Mouse (Mus musculus) Patski (cell line): ENCODE results near the gene Spc24. TPM values are rescaled to one million over a fixed set of nuclear protein-coding genes. Genes with fewer than 3 reads are reported as not detected.
A peak's percentile ranks its signal among the peaks of the same experiment; 100 is the strongest.

Experiments used
- ATAC-seq: fragments of 100-300 bp; one replicate; pipeline ENCODE4 v1.8.0; 2021
- CTCF ChIA-PET: fragments of 350-600 bp; sonication (Branson Sonifier 250); formaldehyde crosslinking; loops from one replicate; lab custom pipeline; 2022; ENCODE audit warnings: inconsistent platforms; lab: Charles Lee
- POLR2A ChIA-PET: fragments of 350-600 bp; sonication (Branson Sonifier 250); formaldehyde crosslinking; loops from one replicate; lab custom pipeline; 2022; ENCODE audit warnings: antibody characterized with exemption, inconsistent platforms; lab: Charles Lee
- DNase-seq: peaks from one replicate; pipeline ENCODE4 v3.0.0-alpha.2; 2011; ENCODE audit warnings: low read depth, low spot score
- H3K27me3 ChIP-seq: fragments of 371-371 bp; one replicate; pipeline ENCODE4 v1.5.1; 2021
- CTCF ChIP-seq: fragments of 100-300 bp; IDR thresholded peaks from one replicate; pipeline ENCODE4 v1.5.1; 2021
- in situ Hi-C: fragments of 300-500 bp; cut with MboI; formaldehyde crosslinking; loops from 3 replicates; pipeline ENCODE4 v1.11.1; 2018; ENCODE audit warnings: low pct_unique_long_range_greater_than_20kb, mixed read lengths
- polyA plus RNA-seq: library from polyadenylated mRNA; unstranded; gene quantifications from one replicate; pipeline ENCODE4 v1.2.3, GENCODE M21; 2021

Spc24 gene
- polyA plus RNA-seq, 1 experiment from 2014 or later = 38.3 TPM

GRCm38 (mm10) chr9:21764084-21764999 lies 4.2 kb upstream of the Spc24 start:
- H3K27me3 ChIP-seq = no peaks in the 10 kb centered on the region
- CTCF ChIA-PET = interaction anchor here (0.9 to 1.4 kb wide), 2 partner anchors 12 to 14 kb away, joined by 3 read pairs; no protein-coding TSS in a partner anchor
- TF ChIP-seq CTCF = no peak
- POLR2A ChIA-PET = interaction anchor here (0.7 kb wide), 1 partner anchor 41 kb away, joined by 3 read pairs; no protein-coding TSS in a partner anchor
- in situ Hi-C loops = no loop called here
- DNase-seq (no peak), ATAC-seq (no peak)

DNA sequence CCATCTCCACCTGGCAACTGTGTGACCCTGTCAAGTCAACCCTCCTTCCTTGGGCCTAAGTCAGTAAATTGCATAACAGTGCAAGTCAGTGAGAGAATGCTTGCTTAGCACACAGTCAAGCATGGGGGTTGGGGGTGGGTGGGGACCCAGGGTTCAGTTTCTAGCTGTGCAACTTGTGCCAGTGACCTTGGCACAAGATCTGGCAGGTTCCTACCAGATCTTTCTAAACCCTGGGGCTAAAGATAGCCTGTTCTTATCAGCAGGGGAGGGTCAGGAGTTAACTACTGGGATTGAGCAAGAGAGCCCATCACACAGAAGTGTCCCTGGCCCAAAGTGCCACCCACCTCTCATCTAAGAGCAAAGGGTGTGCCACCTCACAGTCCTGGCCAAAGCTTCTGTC lies 2.0 kb upstream of the Spc24 start:
- ATAC-seq = no peak

GRCm38 (mm10) chr9:21759718-21760117 lies 385 bp downstream of the Spc24 start:
- ChIA-PET CTCF (interaction anchor here (1.3 to 2.6 kb wide), 5 partner anchors 10 to 157 kb away, joined by 3 to 13 read pairs (median 8); no protein-coding TSS in a partner anchor), POLR2A (interaction anchor here (1.3 kb wide), 1 partner anchor 33 kb away, joined by 3 read pairs; no protein-coding TSS in a partner anchor)
- no peak for ATAC-seq
- no peak for DNase-seq
- no peak for TF ChIP-seq CTCF
- in situ Hi-C loops = loop anchor here (10.0 kb wide), 1 partner anchor 115 kb away; no protein-coding TSS in a partner anchor
- H3K27me3 ChIP-seq = no peaks in the 10 kb centered on the region

More for the DNA sequence above, 2.0 kb upstream of the Spc24 start:
- no peak for DNase-seq
- H3K27me3 ChIP-seq = no peaks in the 10 kb centered on the region
- ChIA-PET CTCF (interaction anchor here (2.2 to 2.6 kb wide), 2 partner anchors 41 to 160 kb away, joined by 6 to 13 read pairs; no protein-coding TSS in a partner anchor), POLR2A (no interaction called here)
- in situ Hi-C loops = no loop called here
- TF ChIP-seq CTCF = no peak

DNA sequence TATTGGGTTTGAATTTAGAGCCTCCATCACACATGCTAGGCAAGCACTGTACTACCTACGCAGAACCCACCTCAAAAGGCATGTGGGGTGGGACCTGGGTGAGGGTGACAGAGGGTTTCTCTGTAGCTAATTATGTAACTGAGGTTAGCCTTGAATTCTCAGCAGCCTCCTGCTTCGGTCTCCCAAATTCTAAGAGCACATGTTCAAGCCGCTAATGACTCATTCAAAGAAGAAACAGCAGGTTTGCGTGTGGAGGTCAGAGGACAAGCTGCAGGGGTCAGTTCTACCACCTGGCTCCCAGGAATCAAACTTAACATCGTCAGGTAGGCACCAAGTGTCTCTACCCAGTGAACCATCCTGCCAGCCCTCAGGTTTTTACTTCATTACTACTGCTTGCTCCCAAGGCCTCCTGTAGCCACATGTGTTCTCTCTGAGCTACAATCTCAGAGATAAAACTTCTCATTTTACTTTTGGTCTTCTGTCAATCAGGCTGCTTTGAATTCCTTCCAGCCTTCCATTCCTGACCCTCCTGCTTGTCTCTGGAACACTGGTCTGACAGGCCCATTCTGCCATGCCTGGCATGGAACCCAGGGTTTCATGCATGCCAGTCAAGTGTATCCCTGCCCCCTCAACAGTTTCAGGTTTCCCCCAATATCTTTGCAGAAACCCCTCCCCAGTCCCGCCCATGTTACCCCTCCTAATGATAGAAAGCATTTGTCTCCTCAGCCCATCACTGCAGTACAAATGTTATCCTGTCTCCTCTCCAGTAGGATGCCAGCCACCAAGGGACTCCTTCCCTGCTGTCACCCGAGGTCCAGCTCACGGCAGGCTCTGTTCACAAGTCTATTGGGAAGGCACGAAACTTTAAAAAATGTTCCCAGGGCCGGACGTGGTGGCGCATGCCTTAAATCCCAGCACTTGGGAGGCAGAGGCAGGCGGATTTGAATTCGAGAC lies 1.2 kb downstream of the Spc24 start:
- TF ChIP-seq CTCF = no peak

GRCm38 (mm10) chr9:21754516-21755321 lies 5.4 kb downstream of the Spc24 start:
- POLR2A ChIA-PET = no interaction called here
- DNase-seq = no peak
- no peaks in the 10 kb centered on the region for H3K27me3 ChIP-seq
- in situ Hi-C loops = loop anchor here (5.0 to 10.0 kb wide), 2 partner anchors 48 to 120 kb away; no protein-coding TSS in a partner anchor
- TF ChIP-seq CTCF = no peak
- CTCF ChIA-PET = interaction anchor here (0.6 to 1.0 kb wide), 2 partner anchors 21 to 43 kb away, joined by 3 to 4 read pairs; no protein-coding TSS in a partner anchor
- no peak for ATAC-seq

More for the DNA sequence above, 1.2 kb downstream of the Spc24 start:
- in situ Hi-C loops = loop anchor here (10.0 kb wide), 1 partner anchor 116 kb away; no protein-coding TSS in a partner anchor
- no peaks in the 10 kb centered on the region for H3K27me3 ChIP-seq
- POLR2A ChIA-PET = no interaction called here
- CTCF ChIA-PET = interaction anchor here (1.2 kb wide), 1 partner anchor 45 kb away, joined by 4 read pairs; no protein-coding TSS in a partner anchor
- DNase-seq (no peak), ATAC-seq (no peak)

DNA sequence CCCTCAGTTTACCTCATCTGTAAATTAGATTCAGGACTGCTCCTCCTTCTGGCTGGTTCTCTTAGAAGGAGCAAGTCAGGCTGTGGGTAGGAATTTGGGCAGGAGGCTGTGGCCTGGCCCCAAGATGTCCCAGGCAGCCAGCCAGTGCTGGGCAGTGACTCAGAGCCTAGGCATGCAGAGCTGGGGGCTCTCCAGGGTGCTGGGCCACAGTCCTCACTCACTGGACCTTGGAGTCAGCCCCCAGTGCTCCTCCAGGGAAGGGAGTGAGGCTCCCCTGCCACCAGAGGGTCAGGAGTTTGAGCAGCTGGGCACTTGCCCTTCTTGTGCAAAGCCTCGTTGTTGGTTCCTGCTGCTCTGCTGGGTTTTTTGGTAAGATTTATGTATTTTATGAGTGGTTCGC lies 6.1 kb downstream of the Spc24 start:
- ChIA-PET CTCF (interaction anchor here (1.0 kb wide), 1 partner anchor 44 kb away, joined by 3 read pairs; no protein-coding TSS in a partner anchor), POLR2A (interaction anchor here (1.0 kb wide), 1 partner anchor 44 kb away, joined by 4 read pairs; the partner anchor contains the start of gene Kank2)
- in situ Hi-C loops = loop anchor here (5.0 to 10.0 kb wide), 2 partner anchors 48 to 121 kb away; no protein-coding TSS in a partner anchor
- no peaks in the 10 kb centered on the region for H3K27me3 ChIP-seq
- DNase-seq (peak; percentile 63), ATAC-seq (peak; percentile 61)
- no peak for TF ChIP-seq CTCF

GRCm38 (mm10) chr9:21752252-21752792 lies 7.8 kb downstream of the Spc24 start:
- CTCF ChIA-PET = interaction anchor here (0.7 to 2.1 kb wide), 6 partner anchors 9 to 181 kb away, joined by 3 to 7 read pairs (median 3); no protein-coding TSS in a partner anchor
- ATAC-seq = peak; percentile 6
- H3K27me3 ChIP-seq = no peaks in the 10 kb centered on the region
- POLR2A ChIA-PET = interaction anchor here (1.4 kb wide), 1 partner anchor 9 kb away, joined by 4 read pairs; no protein-coding TSS in a partner anchor
- DNase-seq = peak; percentile 64
- in situ Hi-C loops = loop anchor here (5.0 to 10.0 kb wide), 2 partner anchors 50 to 122 kb away; no protein-coding TSS in a partner anchor
- no peak for TF ChIP-seq CTCF

DNA sequence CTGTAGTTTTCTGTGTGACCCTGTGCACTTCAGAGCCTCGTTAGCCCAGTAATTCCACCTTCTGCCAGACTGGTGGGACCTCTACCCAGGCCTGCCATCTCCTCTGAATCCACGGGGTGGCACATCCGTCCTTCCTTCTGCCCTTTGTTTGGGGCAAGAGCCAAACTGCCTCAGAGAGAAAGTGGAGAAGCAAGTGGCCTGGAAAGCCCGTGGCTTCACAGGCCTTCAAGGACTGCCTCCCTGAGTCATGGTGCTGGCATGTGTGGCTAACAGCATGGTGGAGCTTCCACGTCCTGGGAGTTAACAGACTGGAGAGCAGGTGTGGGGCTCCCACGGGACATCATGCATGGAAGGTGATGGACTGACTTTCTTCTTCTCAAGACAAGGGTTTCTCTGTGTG lies 8.8 kb downstream of the Spc24 start:
- TF ChIP-seq CTCF = no peak
- ChIA-PET POLR2A (interaction anchor here (1.4 kb wide), 1 partner anchor 10 kb away, joined by 4 read pairs; no protein-coding TSS in a partner anchor), CTCF (interaction anchor here (0.7 to 2.1 kb wide), 5 partner anchors 10 to 130 kb away, joined by 3 to 7 read pairs (median 3); partner anchors contain the start of gene Angptl8)
- in situ Hi-C loops = loop anchor here (5.0 to 10.0 kb wide), 2 partner anchors 51 to 123 kb away; no protein-coding TSS in a partner anchor
- ATAC-seq = peak; percentile 82
- peak; percentile 83 for DNase-seq
- H3K27me3 ChIP-seq = no peaks in the 10 kb centered on the region
